Mouse (Mus musculus) G1E (cell line): ENCODE data around the gene H2al1b.
"Not testable (repeated sequence)": the region's sequence is repeated elsewhere in the genome, so short reads cannot be mapped to it uniquely, and the experiment has no call there.

ENCODE experiments used
- CTCF ChIP-seq: IDR thresholded peaks from 2 replicates; pipeline ENCODE4 v1.5.1; 2012; ENCODE audit warnings: low read depth, low read length, inconsistent platforms, mixed read lengths
- GATA1 ChIP-seq: IDR thresholded peaks from 2 replicates; pipeline ENCODE4 v1.6.1; 2012; ENCODE audit warnings: borderline replicate concordance, low read length, inconsistent platforms, mixed read lengths
- POLR2AphosphoS5 ChIP-seq: IDR thresholded peaks from 2 replicates; pipeline ENCODE4 v1.6.1; 2012; ENCODE audit warnings: low read depth, low read length, inconsistent platforms; ENCODE audit not compliant: insufficient replicate concordance

- TF ChIP-seq CTCF, POLR2AphosphoS5, GATA1: not testable (repeated sequence)
Observed at GRCm38 (mm10) chrX:11317956-11318355, 15.7 kb downstream of the H2al1b start, which contains the start of gene H2al1g.
